Mouse (Mus musculus): ENCODE measurements at regions not wholly inside any gene's neighbourhood (a gene's known extent, or its start where the extent isn't known, plus 50 kb on each side); places are given as distances from the start of the nearest gene placed in this dataset.
A peak's percentile ranks its signal among the peaks of the same experiment; 100 is the strongest.

DNA sequence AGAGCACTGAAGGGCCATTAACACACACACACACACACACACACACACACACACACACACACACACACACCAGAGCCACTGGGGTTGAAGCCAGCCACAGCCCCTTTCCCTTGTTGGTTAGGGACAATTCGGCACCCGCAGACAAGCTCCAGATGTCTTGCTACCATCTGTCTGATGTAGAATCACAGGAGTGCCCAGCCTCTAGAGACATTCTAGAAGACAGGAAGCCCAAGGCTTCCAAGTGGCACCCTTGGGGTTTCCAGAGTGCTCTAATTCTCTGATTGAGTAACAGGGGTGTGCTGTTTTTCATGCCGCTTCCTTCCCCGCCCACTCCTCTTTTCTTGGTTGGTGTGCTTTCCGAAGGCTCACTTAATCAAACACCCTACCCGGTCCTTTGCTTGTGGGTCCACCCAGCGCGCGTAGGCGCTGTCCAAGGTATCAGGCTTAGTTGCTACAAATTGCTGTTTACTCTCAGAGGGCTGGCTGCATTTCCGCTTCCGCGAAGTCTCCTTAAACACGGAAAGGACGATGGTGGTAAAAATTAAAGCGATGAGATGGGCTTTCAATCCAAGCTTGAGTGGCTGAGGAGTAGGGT, 59.5 kb upstream of the Zbtb18 start:
- no peak for TF ChIP-seq CTCF (IDR thresholded peaks at IDR 0.05)
- no peak overlapping the region for H3K4me3 ChIP-seq
- DNase-seq = peak; percentile 23
- intact Hi-C loops (cut with DNase I) = no loop called here
- H3K27ac ChIP-seq = no peak overlapping the region

DNA sequence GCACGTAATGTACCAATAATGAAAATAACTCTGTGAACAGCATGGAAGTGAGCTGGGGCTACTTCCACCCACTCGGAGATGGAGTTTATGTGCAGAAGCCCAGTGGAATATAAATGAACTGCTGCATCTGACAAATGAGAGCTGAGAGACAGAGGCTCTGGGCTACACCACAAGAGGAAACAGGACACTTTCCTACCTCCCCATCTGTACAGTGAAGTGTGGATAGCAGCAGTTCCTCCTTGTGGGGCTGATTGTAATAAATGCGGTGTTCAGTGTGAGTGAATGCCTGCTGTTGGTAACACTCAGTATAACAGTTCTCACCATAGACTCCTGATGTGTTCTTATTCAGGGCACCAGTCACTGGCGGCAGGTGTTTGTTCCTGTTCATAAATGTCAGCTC, 60.0 kb upstream of the Zbtb18 start:
- Histone ChIP-seq H3K4me3 (no peak overlapping the region), H3K27ac (no peak overlapping the region)
- TF ChIP-seq CTCF (IDR thresholded peaks at IDR 0.05) = no peak
- no peak for DNase-seq
- intact Hi-C loops (cut with DNase I) = no loop called here

DNA sequence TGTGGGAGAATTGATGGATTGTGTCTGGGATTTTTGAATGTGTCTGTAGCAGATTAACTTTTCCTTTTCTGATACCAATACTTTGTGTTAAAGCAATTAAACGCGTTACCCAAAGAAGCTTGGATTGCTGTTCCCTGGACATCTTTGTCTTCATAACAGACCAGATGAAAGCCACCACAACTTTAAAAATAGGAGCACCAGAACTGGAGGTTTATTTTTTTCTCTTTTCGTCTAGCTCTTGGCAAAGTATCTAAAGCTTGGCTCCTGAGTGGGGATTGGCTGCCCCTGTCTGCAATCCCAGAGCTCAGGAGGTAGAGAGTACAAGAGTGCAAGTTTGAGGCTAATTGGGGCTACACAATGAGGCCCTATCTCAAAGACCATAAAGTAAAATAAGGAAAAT, 64.0 kb upstream of the Zbtb18 start:
- DNase-seq = no peak
- intact Hi-C loops (cut with DNase I) = no loop called here
- TF ChIP-seq CTCF (IDR thresholded peaks at IDR 0.05) = no peak
- no peak overlapping the region for H3K4me3 ChIP-seq
- no peak overlapping the region for H3K27ac ChIP-seq

DNA sequence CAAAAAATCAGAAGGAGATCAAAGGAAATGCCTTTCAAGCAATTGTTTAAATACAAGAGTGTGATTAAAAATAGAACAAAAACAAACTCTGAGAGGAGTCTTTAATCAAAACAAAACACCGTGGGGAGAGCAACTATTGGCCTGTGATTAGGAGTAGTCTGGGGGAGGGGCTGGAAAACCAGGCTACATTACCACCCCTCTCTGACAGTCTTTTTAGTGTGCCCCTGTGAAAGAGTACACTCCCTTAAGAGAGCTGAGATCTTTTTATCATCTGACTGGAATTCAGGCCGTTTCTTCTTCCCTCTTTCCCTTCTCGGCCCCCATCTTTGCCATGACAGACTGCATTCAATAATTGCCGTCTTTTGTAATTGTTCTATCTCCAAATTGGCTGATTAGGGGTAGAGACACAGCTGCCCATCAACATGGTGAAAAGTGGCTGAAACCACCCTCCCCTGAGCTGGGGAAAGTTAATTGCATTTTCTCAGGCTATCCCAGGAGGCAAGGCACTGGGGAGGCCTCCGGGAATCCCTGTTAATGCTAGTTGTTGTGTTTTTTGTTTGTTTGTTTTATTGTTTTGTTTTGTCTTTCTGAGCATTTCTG, 68.8 kb upstream of the Zbtb18 start:
- no peak for TF ChIP-seq CTCF (IDR thresholded peaks at IDR 0.05)
- Histone ChIP-seq H3K4me3 (no peak overlapping the region), H3K27ac (no peak overlapping the region)
- intact Hi-C loops (cut with DNase I) = no loop called here
- DNase-seq = no peak

DNA sequence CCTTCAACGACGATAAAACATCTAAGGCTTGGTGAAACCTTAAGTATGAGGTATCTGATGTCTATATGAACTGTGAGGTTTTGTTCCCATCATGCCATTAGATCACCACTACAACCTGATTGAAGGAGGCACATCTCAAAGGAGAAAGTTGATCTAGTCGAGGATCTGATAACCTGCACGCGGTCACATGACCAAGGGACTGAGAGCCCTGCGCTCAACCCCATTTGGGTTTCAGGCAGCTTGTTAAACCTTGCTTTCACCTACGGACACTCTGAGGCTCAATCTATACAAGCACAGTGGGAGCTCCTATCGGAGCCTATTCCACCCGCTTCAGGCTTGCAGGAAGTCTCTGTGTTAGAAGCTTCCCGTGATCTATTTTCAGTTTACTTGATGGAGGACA, 70.1 kb upstream of the Zbtb18 start:
- TF ChIP-seq CTCF (IDR thresholded peaks at IDR 0.05) = no peak
- intact Hi-C loops (cut with DNase I) = no loop called here
- no peak for DNase-seq
- Histone ChIP-seq H3K4me3 (no peak overlapping the region), H3K27ac (no peak overlapping the region)

DNA sequence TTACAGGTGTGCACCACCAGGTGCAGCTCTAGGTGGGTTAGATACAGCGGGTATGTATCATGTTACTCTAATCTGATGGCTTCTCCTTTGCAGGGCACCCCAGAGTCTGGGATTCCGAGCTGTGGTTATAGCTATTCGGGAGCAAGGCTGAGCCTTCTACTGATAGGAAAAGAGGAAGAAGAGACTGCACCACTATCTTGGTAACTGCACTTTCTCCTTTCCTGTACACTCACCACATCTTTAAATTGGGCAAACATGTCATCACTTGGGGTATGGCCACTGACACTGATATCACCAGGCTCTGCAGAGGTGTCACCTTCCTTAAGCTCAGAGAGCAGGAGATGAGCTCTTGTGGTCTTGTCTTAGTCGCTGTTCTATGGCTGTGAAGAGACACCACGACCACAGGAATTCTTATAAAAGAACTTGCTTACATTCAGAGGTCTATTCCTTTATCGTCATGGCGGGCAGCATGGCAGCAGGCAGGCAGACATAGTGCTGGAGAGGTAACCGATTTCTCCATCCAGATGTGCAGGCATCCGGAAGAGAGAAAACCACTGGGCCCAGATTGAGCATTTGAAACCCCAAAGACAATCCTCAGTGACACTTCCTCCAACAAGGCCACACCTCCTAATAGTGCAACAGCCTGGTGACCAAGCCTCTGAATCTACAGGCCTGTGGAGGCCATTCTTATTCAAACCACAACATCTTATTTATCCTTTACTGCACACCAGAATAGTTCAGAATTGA, 74.1 kb upstream of the Zbtb18 start:
- DNase-seq = no peak
- intact Hi-C loops (cut with DNase I) = no loop called here
- H3K4me3 ChIP-seq = no peak overlapping the region
- TF ChIP-seq CTCF (IDR thresholded peaks at IDR 0.05) = no peak
- no peak overlapping the region for H3K27ac ChIP-seq

DNA sequence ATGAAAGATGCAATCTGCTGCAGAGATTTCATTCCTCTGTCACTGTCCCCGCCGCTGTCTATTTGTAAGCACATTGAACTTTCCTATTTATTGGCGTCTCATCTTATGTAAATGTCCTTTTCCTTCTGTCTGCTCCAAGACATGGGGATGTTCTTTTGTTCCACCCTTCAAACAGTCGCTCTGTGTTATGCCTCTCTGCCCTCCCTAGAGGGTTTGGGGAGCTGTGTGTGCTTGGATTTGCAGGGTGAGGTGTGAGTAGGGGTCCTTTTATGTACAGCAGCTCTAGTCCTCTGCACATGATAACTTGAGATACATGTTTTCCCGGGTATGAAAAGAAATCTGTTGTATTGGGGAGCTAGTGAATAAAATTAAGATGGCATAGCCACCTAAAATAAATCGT, 75.2 kb upstream of the Zbtb18 start:
- no peak for TF ChIP-seq CTCF (IDR thresholded peaks at IDR 0.05)
- H3K27ac ChIP-seq = no peak overlapping the region
- DNase-seq = no peak
- no peak overlapping the region for H3K4me3 ChIP-seq
- intact Hi-C loops (cut with DNase I) = no loop called here

DNA sequence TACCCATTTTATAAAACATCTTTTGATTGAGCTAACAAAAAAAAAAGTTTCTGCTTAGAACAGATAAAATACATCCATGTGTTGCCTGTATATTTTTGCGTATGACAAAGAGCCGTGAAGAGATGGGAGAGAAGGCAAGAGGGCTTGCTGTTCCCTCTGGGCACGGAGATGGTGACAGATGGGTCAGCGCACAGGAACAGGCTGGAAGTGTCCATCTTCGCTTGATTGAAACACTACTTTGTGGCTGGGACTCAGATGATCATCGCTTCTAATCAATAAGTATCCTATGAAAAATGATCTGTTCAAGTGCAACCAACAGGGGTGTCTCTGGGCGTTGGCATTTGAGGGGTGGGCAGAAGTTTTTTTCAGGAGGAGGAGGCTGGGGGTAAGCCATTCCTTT, 75.7 kb upstream of the Zbtb18 start:
- Histone ChIP-seq H3K27ac (no peak overlapping the region), H3K4me3 (no peak overlapping the region)
- no peak for DNase-seq
- intact Hi-C loops (cut with DNase I) = no loop called here
- TF ChIP-seq CTCF (IDR thresholded peaks at IDR 0.05) = no peak

DNA sequence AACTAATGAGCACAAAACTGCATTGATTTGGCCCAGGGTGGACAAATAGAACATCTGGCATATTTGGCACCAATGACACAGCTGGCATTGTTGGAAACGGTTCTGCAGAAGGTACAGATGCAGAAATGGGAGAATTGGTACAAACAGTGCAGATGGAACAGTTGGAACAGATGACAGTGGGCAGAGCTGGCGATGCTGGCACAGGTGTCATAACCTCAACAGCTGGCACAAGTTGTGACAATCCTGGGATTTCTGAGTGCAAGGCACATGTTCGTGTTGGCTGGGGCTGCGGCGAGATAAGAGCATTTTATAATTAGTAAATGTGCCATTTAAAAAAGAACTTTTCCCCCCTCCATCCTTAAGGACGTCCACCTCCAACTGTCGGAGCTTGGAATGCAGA, 77.8 kb upstream of the Zbtb18 start:
- TF ChIP-seq CTCF (IDR thresholded peaks at IDR 0.05) = no peak

DNA sequence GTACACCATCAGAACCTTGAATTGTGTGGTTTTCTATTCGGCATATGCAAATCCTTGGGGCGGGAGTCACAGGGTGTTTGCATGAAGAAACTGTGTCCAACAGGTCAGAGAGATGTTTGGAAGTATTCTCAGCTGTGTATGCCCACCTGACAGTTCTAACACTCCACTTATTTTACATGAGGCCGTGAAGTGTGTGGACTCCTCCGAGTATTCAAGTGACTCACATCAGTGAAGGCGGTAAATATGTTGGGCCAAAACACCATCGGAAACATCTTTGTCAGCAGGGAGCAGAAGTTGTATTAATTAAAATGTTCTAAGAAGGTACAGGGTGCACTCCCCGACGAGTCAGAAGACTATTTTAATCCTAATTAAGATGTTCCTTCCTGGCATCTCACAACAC, 79.8 kb upstream of the Zbtb18 start:
- DNase-seq = no peak
- H3K4me3 ChIP-seq = no peak overlapping the region
- intact Hi-C loops (cut with DNase I) = no loop called here
- H3K27ac ChIP-seq = no peak overlapping the region
- no peak for TF ChIP-seq CTCF (IDR thresholded peaks at IDR 0.05)

More for the DNA sequence above, 77.8 kb upstream of the Zbtb18 start:
- no peak overlapping the region for H3K4me3 ChIP-seq
- no peak overlapping the region for H3K27ac ChIP-seq
- DNase-seq = no peak
- intact Hi-C loops (cut with DNase I) = no loop called here

DNA sequence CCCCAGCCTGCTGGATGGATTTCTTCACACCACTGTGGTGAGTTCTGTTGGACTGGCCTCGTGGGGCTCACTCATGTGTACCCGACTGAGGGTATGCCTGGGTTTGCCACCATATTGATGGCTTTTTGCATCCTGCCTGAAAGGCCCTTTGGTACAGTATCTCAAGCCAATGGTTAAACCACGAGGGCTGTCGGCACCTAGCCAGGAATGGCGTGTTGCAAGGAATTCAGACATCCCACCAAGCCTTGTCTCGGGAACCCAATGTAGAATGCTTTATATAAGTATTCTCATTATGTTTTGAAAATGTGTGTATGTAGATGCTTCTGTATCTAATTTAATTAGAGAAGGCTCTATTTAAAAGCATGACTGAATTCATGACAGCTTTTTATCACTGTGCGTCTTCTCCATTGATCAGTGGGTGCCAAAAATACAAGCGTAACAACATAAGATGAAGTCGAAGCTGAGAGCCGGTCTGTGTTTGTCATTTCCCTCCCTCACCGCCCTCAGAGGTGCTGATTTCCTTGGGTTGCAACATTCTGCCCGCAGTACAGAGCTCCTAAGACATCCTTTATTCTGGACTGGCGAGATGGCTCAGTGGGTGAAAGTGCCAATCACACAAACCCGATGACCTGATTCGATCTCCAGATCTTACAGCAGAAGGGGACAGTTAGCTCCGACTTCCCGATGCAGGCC, 90.5 kb upstream of the Akt3 start:
- no peak for DNase-seq
- intact Hi-C loops (cut with DNase I) = no loop called here
- H3K27ac ChIP-seq = no peak overlapping the region
- H3K4me3 ChIP-seq = no peak overlapping the region
- no peak for TF ChIP-seq CTCF (IDR thresholded peaks at IDR 0.05)

DNA sequence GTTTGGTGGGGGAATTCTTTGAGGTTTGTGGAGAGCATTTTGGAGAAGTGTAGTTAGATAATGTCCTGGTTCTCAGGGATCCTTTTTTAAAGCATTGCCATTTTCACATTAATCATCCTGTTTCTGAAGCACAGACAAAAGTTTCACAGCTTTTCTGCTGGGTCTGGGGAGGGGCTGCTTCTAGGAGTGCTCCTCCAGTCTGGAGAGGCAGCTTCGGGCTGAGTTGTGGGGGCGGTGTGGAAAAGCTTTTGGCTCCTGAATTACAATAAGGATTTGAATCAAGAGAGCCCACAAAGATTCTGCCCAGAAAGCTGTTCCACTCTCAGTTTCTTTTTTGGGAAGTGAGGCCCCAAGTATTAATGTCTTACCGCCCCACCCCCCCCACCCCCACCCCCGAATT, 89.2 kb upstream of the Akt3 start:
- DNase-seq = no peak
- no peak overlapping the region for H3K27ac ChIP-seq
- intact Hi-C loops (cut with DNase I) = no loop called here
- H3K4me3 ChIP-seq = no peak overlapping the region
- no peak for TF ChIP-seq CTCF (IDR thresholded peaks at IDR 0.05)

DNA sequence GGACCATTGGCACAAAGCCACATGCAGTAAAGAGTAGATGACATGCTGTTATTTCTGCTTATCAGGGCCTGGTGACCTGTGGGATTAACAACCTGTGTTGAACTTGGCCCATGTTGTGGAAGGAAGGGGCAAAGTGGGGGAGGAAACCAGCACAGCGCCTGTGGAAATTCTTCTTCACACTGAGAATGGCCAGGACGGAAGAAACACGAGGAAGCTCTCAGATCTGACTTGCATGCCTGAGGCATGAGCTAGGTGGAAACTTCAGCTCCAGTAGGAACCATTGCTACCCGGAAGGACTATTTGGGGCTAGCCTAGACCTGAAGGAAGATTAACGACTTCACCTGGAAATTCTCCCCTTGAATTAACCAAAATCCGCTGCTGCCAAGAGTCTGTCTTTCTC, 88.5 kb upstream of the Akt3 start:
- no peak for TF ChIP-seq CTCF (IDR thresholded peaks at IDR 0.05)
- intact Hi-C loops (cut with DNase I) = no loop called here

More for the DNA sequence above, 88.5 kb upstream of the Akt3 start:
- no peak for DNase-seq
- Histone ChIP-seq H3K27ac (no peak overlapping the region), H3K4me3 (no peak overlapping the region)

All from gastrocnemius, adult 2 months (tissue).